Mouse (Mus musculus): ENCODE results near the gene Ager.

Gene Ager

DNA sequence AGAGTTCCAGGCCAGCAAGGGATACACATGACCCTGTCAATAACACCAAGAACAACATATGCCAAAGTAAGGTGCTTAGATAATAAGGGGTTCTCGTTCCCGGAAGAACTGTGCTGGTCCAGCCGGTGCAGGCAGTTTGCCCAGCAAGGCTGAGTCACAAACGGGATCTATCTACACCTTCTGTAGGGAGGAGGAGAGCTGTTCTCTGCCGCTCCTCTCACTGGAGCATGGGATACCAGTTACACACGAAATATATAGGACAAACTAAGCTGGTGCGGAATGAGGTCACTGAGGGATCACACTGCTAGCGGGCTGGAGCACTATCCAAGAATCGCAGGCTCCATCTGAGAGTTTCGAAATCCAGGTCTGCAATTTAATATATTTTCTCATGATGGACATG lies 46.3 kb downstream of the Ager start:
- TF ChIP-seq CTCF (conservative IDR thresholded peaks at IDR 0.05; ENCODE audit: low read length) (no peak), POU5F1 (IDR thresholded peaks at IDR 0.05; ENCODE audit: borderline replicate concordance, low read length) (no peak), NANOG (IDR thresholded peaks at IDR 0.05; ENCODE audit: borderline replicate concordance, low read length) (no peak)
- peaks cover 51% of the 10 kb centered on the region for H3K4me1 ChIP-seq (replicated peaks; ENCODE audit: low read depth, low read length)
- H3K36me3 ChIP-seq (ENCODE audit: insufficient read depth, low read length): peaks cover 14% of the 10 kb centered on the region
- no peak overlapping the region for H3K4me3 ChIP-seq (replicated peaks; ENCODE audit: low read length)
- no peaks in the 10 kb centered on the region for H3K9me3 ChIP-seq (ENCODE audit: low read length)
- no peaks in the 10 kb centered on the region for H3K27me3 ChIP-seq (ENCODE audit: insufficient read depth, low read length)

DNA sequence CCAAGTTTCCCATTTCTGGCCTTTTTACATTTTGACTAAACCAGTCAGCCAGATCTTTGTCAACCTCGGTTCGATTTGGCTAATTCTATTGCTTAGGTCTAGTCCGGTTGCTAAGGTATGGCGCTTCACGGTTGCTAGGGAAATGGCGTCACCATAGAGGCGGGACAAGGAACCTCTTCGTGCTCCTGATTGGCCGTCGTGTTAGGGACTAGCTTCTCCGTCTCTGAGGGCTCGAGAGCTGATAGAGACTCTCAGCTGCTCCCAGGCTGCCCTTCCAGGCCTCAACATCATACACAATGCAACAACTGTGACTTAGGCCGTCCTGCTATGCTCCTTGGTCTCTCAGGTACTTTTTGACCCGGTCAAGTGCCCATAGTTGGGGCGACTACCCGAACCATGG lies 46.9 kb downstream of the Ager start, which contains the start of gene Fkbpl:
TSS of gene Fkbpl (plus strand) at position 157 of the 400 bp plus-strand sequence.
- Histone ChIP-seq H3K4me1 (replicated peaks; ENCODE audit: low read depth, low read length) (peaks cover 54% of the 10 kb centered on the region), H3K9me3 (ENCODE audit: low read length) (no peaks in the 10 kb centered on the region), H3K4me3 (replicated peaks; ENCODE audit: low read length) (peak within 1 kb of the TSS; percentile 100), H3K27me3 (ENCODE audit: insufficient read depth, low read length) (no peaks in the 10 kb centered on the region), H3K36me3 (ENCODE audit: insufficient read depth, low read length) (peaks cover 21% of the 10 kb centered on the region)
- TF ChIP-seq NANOG (IDR thresholded peaks at IDR 0.05; ENCODE audit: borderline replicate concordance, low read length) (no peak), POU5F1 (IDR thresholded peaks at IDR 0.05; ENCODE audit: borderline replicate concordance, low read length) (no peak), CTCF (conservative IDR thresholded peaks at IDR 0.05; ENCODE audit: low read length) (no peak)

DNA sequence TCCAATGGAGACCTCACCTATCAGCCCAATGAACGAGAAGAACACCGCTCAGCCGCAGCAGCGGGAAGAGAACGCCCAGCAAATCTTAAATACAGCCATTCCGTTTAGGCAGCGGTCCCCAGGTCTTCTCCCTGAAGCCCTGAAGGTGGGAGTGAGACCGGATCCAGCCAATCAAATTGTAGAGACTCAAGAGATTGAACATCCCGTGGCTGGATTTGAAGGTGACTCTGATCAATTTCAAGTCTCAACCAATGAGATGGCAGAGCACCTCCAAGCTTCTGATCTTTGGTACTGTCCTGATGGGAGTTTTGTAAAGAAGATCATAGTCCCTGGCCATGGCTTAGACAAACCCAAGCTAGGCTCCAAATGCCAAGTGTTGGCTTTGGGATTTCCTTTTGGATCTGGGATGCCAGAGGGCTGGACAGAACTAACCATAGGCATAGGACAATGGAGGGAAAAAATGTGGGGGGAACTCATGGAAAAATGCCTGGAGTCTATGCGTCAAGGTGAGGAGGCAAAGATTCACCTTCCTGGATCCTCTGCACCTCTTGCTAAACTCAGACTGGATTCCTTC lies 47.7 kb downstream of the Ager start:
- Histone ChIP-seq H3K27me3 (ENCODE audit: insufficient read depth, low read length) (no peaks in the 10 kb centered on the region), H3K4me1 (replicated peaks; ENCODE audit: low read depth, low read length) (peaks cover 55% of the 10 kb centered on the region), H3K36me3 (ENCODE audit: insufficient read depth, low read length) (peaks cover 28% of the 10 kb centered on the region), H3K9me3 (ENCODE audit: low read length) (no peaks in the 10 kb centered on the region), H3K4me3 (replicated peaks; ENCODE audit: low read length) (peak overlapping the region; percentile 100)
- TF ChIP-seq POU5F1 (IDR thresholded peaks at IDR 0.05; ENCODE audit: borderline replicate concordance, low read length) (no peak), NANOG (IDR thresholded peaks at IDR 0.05; ENCODE audit: borderline replicate concordance, low read length) (no peak), CTCF (conservative IDR thresholded peaks at IDR 0.05; ENCODE audit: low read length) (no peak)

DNA sequence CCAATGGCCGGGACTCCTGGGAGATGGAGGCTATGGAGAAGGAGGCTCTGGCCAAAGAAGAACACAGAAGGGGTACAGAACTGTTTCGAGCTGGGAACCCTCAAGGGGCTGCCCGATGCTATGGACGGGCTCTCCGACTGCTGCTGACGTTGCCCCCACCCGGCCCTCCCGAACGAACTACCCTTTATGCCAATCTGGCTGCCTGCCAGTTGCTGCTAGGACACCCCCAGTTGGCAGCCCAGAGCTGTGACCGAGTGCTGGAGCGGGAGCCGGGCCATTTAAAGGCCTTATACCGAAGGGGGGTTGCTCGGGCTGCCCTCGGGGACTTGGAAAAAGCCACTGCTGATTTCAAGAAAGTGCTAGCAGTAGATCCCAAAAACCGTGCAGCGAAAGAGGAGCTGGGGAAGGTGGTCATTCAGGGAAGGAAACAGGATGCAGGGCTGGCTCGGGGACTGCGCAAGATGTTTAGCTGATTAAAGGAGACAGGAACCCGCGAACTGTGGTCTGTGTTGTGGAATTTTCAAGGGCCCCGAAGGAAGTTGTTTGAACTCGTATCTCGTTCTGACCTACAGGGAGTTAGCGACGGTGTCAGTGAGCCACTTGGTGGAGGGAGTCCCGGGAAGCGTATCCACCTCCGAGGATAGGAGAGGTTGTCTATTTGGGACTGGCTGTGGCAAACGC lies 48.3 kb downstream of the Ager start:
- H3K36me3 ChIP-seq (ENCODE audit: insufficient read depth, low read length): peaks cover 34% of the 10 kb centered on the region
- H3K9me3 ChIP-seq (ENCODE audit: low read length): no peaks in the 10 kb centered on the region
- peak overlapping the region; percentile 100 for H3K4me3 ChIP-seq (replicated peaks; ENCODE audit: low read length)
- TF ChIP-seq NANOG (IDR thresholded peaks at IDR 0.05; ENCODE audit: borderline replicate concordance, low read length) (no peak), POU5F1 (IDR thresholded peaks at IDR 0.05; ENCODE audit: borderline replicate concordance, low read length) (no peak), CTCF (conservative IDR thresholded peaks at IDR 0.05; ENCODE audit: low read length) (no peak)
- H3K4me1 ChIP-seq (replicated peaks; ENCODE audit: low read depth, low read length): peaks cover 59% of the 10 kb centered on the region
- H3K27me3 ChIP-seq (ENCODE audit: insufficient read depth, low read length): no peaks in the 10 kb centered on the region

DNA sequence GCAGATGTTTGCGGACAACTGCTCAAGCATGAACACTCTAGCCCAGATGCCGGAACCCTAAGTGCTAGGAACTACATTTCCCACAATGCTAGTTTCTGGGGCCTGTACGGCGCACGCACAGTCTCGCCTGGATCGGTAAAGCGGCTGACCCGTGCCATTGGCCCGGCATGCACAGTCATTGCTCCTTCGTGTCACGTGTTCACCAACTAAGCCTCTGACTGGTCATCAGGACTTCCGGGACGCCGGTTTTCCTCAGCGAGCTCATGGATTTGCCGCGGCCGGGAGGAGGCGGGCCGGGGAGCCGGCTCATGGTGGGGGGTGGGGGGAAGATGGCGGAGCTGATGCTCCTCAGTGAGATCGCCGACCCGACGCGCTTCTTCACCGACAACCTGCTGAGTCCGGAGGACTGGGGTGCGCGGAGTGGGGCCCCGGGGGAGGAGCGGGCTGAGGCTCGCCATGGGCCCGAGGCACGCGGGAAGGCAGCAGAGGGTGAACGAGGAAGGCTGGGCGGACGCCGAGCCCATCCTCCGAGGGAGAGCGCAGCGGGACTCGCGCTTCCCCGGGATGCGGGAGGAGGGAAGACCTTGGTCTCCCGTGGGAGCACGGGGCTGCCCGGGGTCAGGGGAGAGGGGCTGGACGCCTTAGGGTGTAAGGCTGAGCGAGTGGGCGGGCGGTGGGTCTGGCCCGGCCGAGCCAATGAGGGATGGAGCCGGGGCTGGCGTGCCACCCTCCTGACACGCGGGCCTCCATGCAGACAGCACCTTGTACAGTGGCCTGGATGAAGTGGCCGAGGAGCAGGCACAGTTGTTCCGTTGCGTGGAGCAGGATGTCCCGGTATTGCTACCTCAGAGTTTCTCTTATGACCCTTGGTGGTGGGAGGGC lies 49.5 kb downstream of the Ager start, which contains the start of gene Atf6b:
TSS of gene Atf6b (plus strand) at position 241 of the 882 bp plus-strand sequence.
- TF ChIP-seq POU5F1 (IDR thresholded peaks at IDR 0.05; ENCODE audit: borderline replicate concordance, low read length): no peak
- no peak for TF ChIP-seq NANOG (IDR thresholded peaks at IDR 0.05; ENCODE audit: borderline replicate concordance, low read length)
- TF ChIP-seq CTCF (conservative IDR thresholded peaks at IDR 0.05; ENCODE audit: low read length): no peak
- no peaks in the 10 kb centered on the region for H3K9me3 ChIP-seq (ENCODE audit: low read length)

DNA sequence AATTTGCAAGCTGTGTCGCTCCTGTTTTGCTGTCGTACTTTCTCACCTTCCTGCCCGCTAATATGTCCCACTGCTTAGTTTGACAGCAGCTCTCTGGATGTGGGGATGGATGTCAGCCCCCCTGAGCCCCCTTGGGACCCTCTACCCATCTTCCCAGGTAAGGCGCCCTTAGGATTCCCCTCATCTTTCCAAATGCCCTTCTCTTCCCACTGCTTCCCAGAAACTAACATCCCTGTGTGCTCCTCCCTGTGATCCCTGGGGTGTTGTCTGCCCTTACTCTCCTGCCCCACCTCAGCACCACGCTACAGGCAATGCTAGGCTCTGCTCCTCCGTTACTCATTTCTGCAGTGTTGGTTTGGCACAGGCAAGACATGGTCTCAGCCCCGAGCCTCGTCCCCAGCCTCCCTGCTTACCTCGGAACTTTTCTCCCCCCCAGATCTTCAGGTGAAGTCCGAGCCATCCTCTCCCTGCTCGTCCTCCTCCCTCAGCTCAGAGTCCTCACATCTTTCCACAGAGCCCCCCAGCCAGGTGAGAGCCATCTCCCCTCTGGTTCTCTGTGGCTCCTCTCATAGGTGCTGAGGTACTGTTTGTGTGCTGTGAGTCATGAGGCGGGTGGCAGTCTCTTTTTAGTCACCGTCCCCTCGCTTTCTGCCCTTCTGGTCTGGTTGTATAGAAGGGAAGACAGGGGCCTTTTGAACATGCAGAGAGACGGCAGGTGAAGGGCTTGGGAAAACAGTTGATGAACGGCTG lies 50.7 kb downstream of the Ager start:
- H3K9me3 ChIP-seq (ENCODE audit: low read length): no peaks in the 10 kb centered on the region
- H3K27me3 ChIP-seq (ENCODE audit: insufficient read depth, low read length): no peaks in the 10 kb centered on the region
- peak overlapping the region; percentile 100 for H3K4me3 ChIP-seq (replicated peaks; ENCODE audit: low read length)
- H3K4me1 ChIP-seq (replicated peaks; ENCODE audit: low read depth, low read length): peaks cover 67% of the 10 kb centered on the region
- no peak for TF ChIP-seq CTCF (conservative IDR thresholded peaks at IDR 0.05; ENCODE audit: low read length)
- TF ChIP-seq NANOG (IDR thresholded peaks at IDR 0.05; ENCODE audit: borderline replicate concordance, low read length): no peak
- TF ChIP-seq POU5F1 (IDR thresholded peaks at IDR 0.05; ENCODE audit: borderline replicate concordance, low read length): no peak
- peaks cover 58% of the 10 kb centered on the region for H3K36me3 ChIP-seq (ENCODE audit: insufficient read depth, low read length)

More for the DNA sequence above, 49.5 kb downstream of the Ager start, which contains the start of gene Atf6b:
- Histone ChIP-seq H3K4me3 (replicated peaks; ENCODE audit: low read length) (peak within 1 kb of the TSS; percentile 100), H3K27me3 (ENCODE audit: insufficient read depth, low read length) (no peaks in the 10 kb centered on the region), H3K4me1 (replicated peaks; ENCODE audit: low read depth, low read length) (peaks cover 61% of the 10 kb centered on the region), H3K36me3 (ENCODE audit: insufficient read depth, low read length) (peaks cover 46% of the 10 kb centered on the region)

DNA sequence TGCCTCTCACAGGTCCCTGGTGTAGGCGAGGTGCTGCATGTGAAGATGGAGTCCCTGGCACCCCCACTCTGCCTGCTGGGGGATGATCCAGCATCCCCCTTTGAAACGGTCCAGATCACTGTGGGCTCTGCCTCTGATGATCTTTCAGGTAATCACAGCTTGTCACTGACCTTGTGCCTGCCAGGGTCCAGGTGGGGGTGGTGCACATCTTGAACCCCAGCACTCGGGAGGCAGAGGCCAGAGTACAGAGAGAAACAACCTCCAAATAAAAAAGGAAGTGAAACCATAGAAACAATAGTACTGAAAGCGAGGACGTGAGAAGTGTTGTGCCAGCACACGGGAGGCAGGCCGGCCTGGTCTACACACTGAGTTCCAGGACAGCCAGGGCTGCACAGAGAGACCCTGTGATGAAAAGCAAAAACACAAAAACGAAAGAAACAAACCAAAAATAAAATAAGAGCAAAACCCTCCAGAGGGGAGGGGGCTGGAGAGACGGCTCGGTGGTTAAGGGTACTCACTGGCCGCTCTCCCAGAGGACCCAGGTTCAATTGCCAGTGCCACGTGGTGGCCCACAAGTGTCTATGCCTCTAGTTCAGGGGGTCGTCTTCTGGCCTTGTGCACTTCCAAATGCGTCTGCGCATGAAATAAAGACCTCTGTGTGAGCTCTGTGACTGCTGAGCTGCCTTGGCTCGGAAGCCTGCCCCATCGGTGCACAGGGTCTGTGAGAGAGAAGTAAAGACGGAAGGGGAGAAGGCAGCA lies 51.6 kb downstream of the Ager start:
- no peak overlapping the region for H3K4me3 ChIP-seq (replicated peaks; ENCODE audit: low read length)
- peaks cover 68% of the 10 kb centered on the region for H3K36me3 ChIP-seq (ENCODE audit: insufficient read depth, low read length)
- no peaks in the 10 kb centered on the region for H3K27me3 ChIP-seq (ENCODE audit: insufficient read depth, low read length)
- no peaks in the 10 kb centered on the region for H3K9me3 ChIP-seq (ENCODE audit: low read length)
- peaks cover 70% of the 10 kb centered on the region for H3K4me1 ChIP-seq (replicated peaks; ENCODE audit: low read depth, low read length)
- no peak for TF ChIP-seq CTCF (conservative IDR thresholded peaks at IDR 0.05; ENCODE audit: low read length)
- TF ChIP-seq POU5F1 (IDR thresholded peaks at IDR 0.05; ENCODE audit: borderline replicate concordance, low read length): no peak
- TF ChIP-seq NANOG (IDR thresholded peaks at IDR 0.05; ENCODE audit: borderline replicate concordance, low read length): no peak
